Mouse (Mus musculus): Measurements from ENCODE around the gene Slc38a10. TPM values are rescaled to one million over a fixed set of nuclear protein-coding genes. Genes with fewer than 3 reads are reported as not detected.

The Slc38a10 gene
- polyA plus RNA-seq, 1 experiment from 2014 or later = 42.0 TPM

- no peaks in the 10 kb centered on the region for H3K9me3 ChIP-seq (replicated peaks; ENCODE audit: control insufficient read depth, low read length)
- WGBS (ENCODE audit: insufficient replicate concordance) = 62% methylated on average over 5 of the region's 5 CpGs
Observed at GRCm38 (mm10) chr11:120167059-120167458, 15.9 kb upstream of the Slc38a10 start.

GRCm38 (mm10) chr11:120164471-120165261, 13.5 kb upstream of the Slc38a10 start:
- Histone ChIP-seq H3K27me3 (ENCODE audit: control insufficient read depth, insufficient read depth, low read depth, low read length) (no peaks in the 10 kb centered on the region), H3K4me1 (ENCODE audit: control insufficient read depth, low read depth, low read length) (0 out of 2 replicates have a peak, but pooled peaks cover 1% of the 10 kb centered on the region), H3K9me3 (replicated peaks; ENCODE audit: control insufficient read depth, low read length) (no peaks in the 10 kb centered on the region), H3K9ac (ENCODE audit: low read depth, low read length) (no peak overlapping the region), H3K27ac (ENCODE audit: low read length) (no peak overlapping the region), H3K4me2 (ENCODE audit: low read depth, low read length) (no peak overlapping the region), H3K4me3 (ENCODE audit: low read depth, low read length) (no peak overlapping the region), H3K36me3 (ENCODE audit: control insufficient read depth, insufficient read depth) (no peaks in the 10 kb centered on the region)
- no peak for ATAC-seq (ENCODE audit: low read depth)
- 52% methylated on average over 17 of the region's 17 CpGs for WGBS (ENCODE audit: insufficient replicate concordance)

More at GRCm38 (mm10) chr11:120167059-120167458, 15.9 kb upstream of the Slc38a10 start:
- Histone ChIP-seq H3K4me1 (ENCODE audit: control insufficient read depth, low read depth, low read length) (0 out of 2 replicates have a peak, but pooled peaks cover 2% of the 10 kb centered on the region), H3K27me3 (ENCODE audit: control insufficient read depth, insufficient read depth, low read depth, low read length) (no peaks in the 10 kb centered on the region), H3K4me3 (ENCODE audit: low read depth, low read length) (no peak overlapping the region), H3K9ac (ENCODE audit: low read depth, low read length) (no peak overlapping the region), H3K27ac (ENCODE audit: low read length) (no peak overlapping the region), H3K4me2 (ENCODE audit: low read depth, low read length) (no peak overlapping the region), H3K36me3 (ENCODE audit: control insufficient read depth, insufficient read depth) (no peaks in the 10 kb centered on the region)
- ATAC-seq (ENCODE audit: low read depth) = no peak

- H3K27ac ChIP-seq (ENCODE audit: low read length) = no peak overlapping the region
- no peaks in the 10 kb centered on the region for H3K36me3 ChIP-seq (ENCODE audit: control insufficient read depth, insufficient read depth)
- ATAC-seq (ENCODE audit: low read depth) = no peak
- H3K4me1 ChIP-seq (ENCODE audit: control insufficient read depth, low read depth, low read length) = peaks cover 3% of the 10 kb centered on the region
- 63% methylated on average over 5 of the region's 5 CpGs for WGBS (ENCODE audit: insufficient replicate concordance)
- H3K4me3 ChIP-seq (ENCODE audit: low read depth, low read length) = no peak overlapping the region
- no peaks in the 10 kb centered on the region for H3K9me3 ChIP-seq (replicated peaks; ENCODE audit: control insufficient read depth, low read length)
- H3K9ac ChIP-seq (ENCODE audit: low read depth, low read length) = no peak overlapping the region
- H3K4me2 ChIP-seq (ENCODE audit: low read depth, low read length) = no peak overlapping the region
- H3K27me3 ChIP-seq (ENCODE audit: control insufficient read depth, insufficient read depth, low read depth, low read length) = no peaks in the 10 kb centered on the region
Observed at GRCm38 (mm10) chr11:120164028-120164427, 12.9 kb upstream of the Slc38a10 start.

- WGBS (ENCODE audit: insufficient replicate concordance) = 70% methylated on average over 3 of the region's 3 CpGs
- ATAC-seq (ENCODE audit: low read depth) = no peak
- Histone ChIP-seq H3K4me2 (ENCODE audit: low read depth, low read length) (no peak overlapping the region), H3K27ac (ENCODE audit: low read length) (no peak overlapping the region), H3K4me1 (ENCODE audit: control insufficient read depth, low read depth, low read length) (peaks cover 10% of the 10 kb centered on the region), H3K9ac (ENCODE audit: low read depth, low read length) (no peak overlapping the region), H3K27me3 (ENCODE audit: control insufficient read depth, insufficient read depth, low read depth, low read length) (no peaks in the 10 kb centered on the region), H3K4me3 (ENCODE audit: low read depth, low read length) (no peak overlapping the region), H3K9me3 (replicated peaks; ENCODE audit: control insufficient read depth, low read length) (no peaks in the 10 kb centered on the region), H3K36me3 (ENCODE audit: control insufficient read depth, insufficient read depth) (no peaks in the 10 kb centered on the region)
Observed at GRCm38 (mm10) chr11:120163207-120163606, 12.1 kb upstream of the Slc38a10 start.

- no peaks in the 10 kb centered on the region for H3K27me3 ChIP-seq (ENCODE audit: control insufficient read depth, insufficient read depth, low read depth, low read length)
- H3K4me1 ChIP-seq (ENCODE audit: control insufficient read depth, low read depth, low read length) = peaks cover 10% of the 10 kb centered on the region
- ATAC-seq (ENCODE audit: low read depth) = no peak
- 67% methylated on average over 4 of the region's 4 CpGs for whole genome bisulfite sequencing (ENCODE audit: insufficient replicate concordance)
- H3K36me3 ChIP-seq (ENCODE audit: control insufficient read depth, insufficient read depth) = no peaks in the 10 kb centered on the region
- H3K4me3 ChIP-seq (ENCODE audit: low read depth, low read length) = no peak overlapping the region
- no peak overlapping the region for H3K27ac ChIP-seq (ENCODE audit: low read length)
- H3K9me3 ChIP-seq (replicated peaks; ENCODE audit: control insufficient read depth, low read length) = no peaks in the 10 kb centered on the region
- no peak overlapping the region for H3K4me2 ChIP-seq (ENCODE audit: low read depth, low read length)
- H3K9ac ChIP-seq (ENCODE audit: low read depth, low read length) = no peak overlapping the region
Observed at GRCm38 (mm10) chr11:120161245-120161644, 10.1 kb upstream of the Slc38a10 start.

GRCm38 (mm10) chr11:120160478-120160877, 9.3 kb upstream of the Slc38a10 start:
- Histone ChIP-seq H3K27ac (ENCODE audit: low read length) (no peak overlapping the region), H3K4me2 (ENCODE audit: low read depth, low read length) (no peak overlapping the region), H3K36me3 (ENCODE audit: control insufficient read depth, insufficient read depth) (no peaks in the 10 kb centered on the region), H3K9me3 (replicated peaks; ENCODE audit: control insufficient read depth, low read length) (no peaks in the 10 kb centered on the region), H3K4me1 (ENCODE audit: control insufficient read depth, low read depth, low read length) (peaks cover 10% of the 10 kb centered on the region), H3K27me3 (ENCODE audit: control insufficient read depth, insufficient read depth, low read depth, low read length) (no peaks in the 10 kb centered on the region), H3K9ac (ENCODE audit: low read depth, low read length) (no peak overlapping the region), H3K4me3 (ENCODE audit: low read depth, low read length) (no peak overlapping the region)
- 65% methylated on average over 4 of the region's 4 CpGs for WGBS (ENCODE audit: insufficient replicate concordance)
- ATAC-seq (ENCODE audit: low read depth) = no peak

- Histone ChIP-seq H3K9me3 (replicated peaks; ENCODE audit: control insufficient read depth, low read length) (no peaks in the 10 kb centered on the region), H3K27me3 (ENCODE audit: control insufficient read depth, insufficient read depth, low read depth, low read length) (no peaks in the 10 kb centered on the region), H3K36me3 (ENCODE audit: control insufficient read depth, insufficient read depth) (no peaks in the 10 kb centered on the region), H3K4me2 (ENCODE audit: low read depth, low read length) (no peak overlapping the region), H3K4me1 (ENCODE audit: control insufficient read depth, low read depth, low read length) (peaks cover 10% of the 10 kb centered on the region), H3K4me3 (ENCODE audit: low read depth, low read length) (no peak overlapping the region), H3K9ac (ENCODE audit: low read depth, low read length) (no peak overlapping the region), H3K27ac (ENCODE audit: low read length) (no peak overlapping the region)
- ATAC-seq (ENCODE audit: low read depth) = no peak
- WGBS (ENCODE audit: insufficient replicate concordance) = 40% methylated on average over 5 of the region's 5 CpGs
Observed at GRCm38 (mm10) chr11:120159653-120160052, 8.5 kb upstream of the Slc38a10 start.

- WGBS (ENCODE audit: insufficient replicate concordance) = 4% methylated on average over 5 of the region's 5 CpGs
- peaks cover 10% of the 10 kb centered on the region for H3K4me1 ChIP-seq (ENCODE audit: control insufficient read depth, low read depth, low read length)
Observed at GRCm38 (mm10) chr11:120158828-120159227, 7.7 kb upstream of the Slc38a10 start.

GRCm38 (mm10) chr11:120150440-120151112, 570 bp downstream of the Slc38a10 start:
- Histone ChIP-seq H3K27ac (ENCODE audit: low read length) (peak overlapping the region; percentile 83), H3K9ac (ENCODE audit: low read depth, low read length) (peak overlapping the region; percentile 89), H3K9me3 (replicated peaks; ENCODE audit: control insufficient read depth, low read length) (no peaks in the 10 kb centered on the region), H3K4me2 (ENCODE audit: low read depth, low read length) (peak overlapping the region; percentile 82), H3K4me1 (ENCODE audit: control insufficient read depth, low read depth, low read length) (peaks cover 20% of the 10 kb centered on the region), H3K4me3 (ENCODE audit: low read depth, low read length) (peak overlapping the region; percentile 81), H3K36me3 (ENCODE audit: control insufficient read depth, insufficient read depth) (no peaks in the 10 kb centered on the region), H3K27me3 (ENCODE audit: control insufficient read depth, insufficient read depth, low read depth, low read length) (no peaks in the 10 kb centered on the region)
- WGBS (ENCODE audit: insufficient replicate concordance) = under 1% methylated on average over 44 of the region's 44 CpGs
- ATAC-seq (ENCODE audit: low read depth) = peak; percentile 20

More at GRCm38 (mm10) chr11:120158828-120159227, 7.7 kb upstream of the Slc38a10 start:
- Histone ChIP-seq H3K9ac (ENCODE audit: low read depth, low read length) (no peak overlapping the region), H3K9me3 (replicated peaks; ENCODE audit: control insufficient read depth, low read length) (no peaks in the 10 kb centered on the region), H3K36me3 (ENCODE audit: control insufficient read depth, insufficient read depth) (no peaks in the 10 kb centered on the region), H3K4me2 (ENCODE audit: low read depth, low read length) (no peak overlapping the region), H3K27me3 (ENCODE audit: control insufficient read depth, insufficient read depth, low read depth, low read length) (no peaks in the 10 kb centered on the region), H3K27ac (ENCODE audit: low read length) (no peak overlapping the region), H3K4me3 (ENCODE audit: low read depth, low read length) (no peak overlapping the region)
- peak; percentile 66 for ATAC-seq (ENCODE audit: low read depth)
